Mouse (Mus musculus): Measurements from ENCODE around the gene Tnxb.

DNA sequence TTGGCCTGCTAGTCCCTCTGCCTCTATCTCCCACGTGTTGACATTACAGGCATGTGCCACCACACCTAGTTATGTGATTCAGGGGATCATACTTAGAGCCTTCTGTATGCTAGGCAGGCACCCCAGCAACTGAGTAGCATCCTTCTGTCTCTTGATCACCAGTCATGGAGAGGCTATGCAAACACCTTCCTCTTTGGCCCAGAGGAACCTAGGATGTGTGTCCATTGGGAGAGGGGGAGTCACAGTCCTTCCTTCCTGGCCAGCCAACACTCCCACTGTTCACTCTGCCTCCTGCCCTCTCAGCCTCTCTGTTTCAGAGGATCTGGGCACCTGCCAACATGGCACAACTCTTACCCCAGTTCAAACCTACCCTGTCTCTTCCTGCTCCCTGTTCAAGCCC lies 6.8 kb upstream of the Tnxb start:
- TF ChIP-seq CTCF (IDR thresholded peaks at IDR 0.05; ENCODE audit: insufficient read depth, low read depth, low read length) = no peak
- TF ChIP-seq POLR2A (IDR thresholded peaks at IDR 0.05; ENCODE audit: insufficient read depth, low read depth, low read length) = no peak

Data from olfactory bulb, adult 2 months (tissue).